Mouse (Mus musculus) olfactory bulb, adult 2 months (tissue): Measurements from ENCODE around the gene Cpne8.

Source experiments
- CTCF ChIP-seq: fragments of 200-500 bp; IDR thresholded peaks from 2 replicates; pipeline ENCODE4 v1.5.1; 2012; ENCODE audit warnings: low read depth, mild to moderate bottlenecking, low read length, moderate library complexity; ENCODE audit not compliant: insufficient read depth
- POLR2A ChIP-seq: fragments of 200-500 bp; IDR thresholded peaks from 2 replicates; pipeline ENCODE4 v1.6.1; 2012; ENCODE audit warnings: mild to moderate bottlenecking, low read depth, low read length, moderate library complexity; ENCODE audit not compliant: insufficient read depth

DNA sequence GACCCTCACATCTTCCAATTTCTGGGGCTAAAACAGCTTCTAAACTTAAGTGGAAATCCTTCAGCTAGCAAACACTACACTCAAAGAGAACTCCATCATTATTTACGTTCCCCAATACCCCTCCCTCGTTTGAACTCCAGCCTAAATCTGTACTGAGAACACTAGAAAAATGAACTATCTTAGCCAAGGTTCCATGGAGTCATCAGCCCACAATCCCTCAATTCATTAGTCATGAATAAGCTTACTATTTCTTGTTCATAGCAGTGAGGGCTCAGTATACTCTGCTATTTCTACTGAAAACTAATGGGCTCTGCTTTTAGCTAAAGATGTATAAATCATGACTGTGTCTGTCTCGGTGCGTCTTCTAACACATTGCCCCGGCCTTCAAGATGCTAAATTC lies 55.0 kb downstream of the Cpne8 start:
- TF ChIP-seq POLR2A = no peak
- TF ChIP-seq CTCF = no peak
